Mouse (Mus musculus): Measurements from ENCODE around the gene Arhgap18.

DNA sequence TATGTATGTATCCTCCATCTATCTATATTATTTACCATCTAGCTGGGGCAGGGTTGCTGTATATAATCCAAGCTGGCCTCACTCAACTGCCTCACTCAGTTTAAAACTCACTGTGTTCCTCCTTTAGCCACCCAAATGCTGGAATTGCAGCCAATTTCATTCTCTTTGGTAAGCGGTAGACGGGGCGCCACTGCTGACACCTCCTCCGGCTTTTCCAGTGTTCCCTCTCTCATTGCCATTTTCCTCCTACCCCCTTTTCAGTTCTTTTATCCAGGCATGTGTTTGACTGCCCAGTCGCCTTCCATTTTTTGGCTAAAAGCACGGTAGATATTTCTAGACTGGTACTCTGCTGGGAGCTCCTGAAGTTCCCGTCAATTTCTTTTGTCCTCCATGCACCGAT, 62.4 kb downstream of the Arhgap18 start:
- TF ChIP-seq EP300 (IDR thresholded peaks at IDR 0.05; ENCODE audit: low read depth) (no peak), CTCF (IDR thresholded peaks at IDR 0.05; ENCODE audit: low read depth) (no peak)
